Mouse (Mus musculus) G1E (cell line): ENCODE results near the gene Hmx3.

Source experiments
- CTCF ChIP-seq: IDR thresholded peaks from 2 replicates; pipeline ENCODE4 v1.5.1; 2012; ENCODE audit warnings: low read depth, low read length, inconsistent platforms, mixed read lengths
- GATA1 ChIP-seq: IDR thresholded peaks from 2 replicates; pipeline ENCODE4 v1.6.1; 2012; ENCODE audit warnings: borderline replicate concordance, low read length, inconsistent platforms, mixed read lengths
- GATA2 ChIP-seq: IDR thresholded peaks from 2 replicates; pipeline ENCODE4 v1.6.1; 2012; ENCODE audit warnings: low read depth, low read length, inconsistent platforms, borderline replicate concordance
- POLR2AphosphoS5 ChIP-seq: IDR thresholded peaks from 2 replicates; pipeline ENCODE4 v1.6.1; 2012; ENCODE audit warnings: low read depth, low read length, inconsistent platforms; ENCODE audit not compliant: insufficient replicate concordance
- TAL1 ChIP-seq: conservative IDR thresholded peaks from 2 replicates; pipeline ENCODE4 v1.6.1; 2012; ENCODE audit warnings: low read depth, low read length, inconsistent platforms, mixed read lengths

- no peak for TF ChIP-seq CTCF
- no peak for TF ChIP-seq TAL1
- TF ChIP-seq GATA1 = no peak
- TF ChIP-seq POLR2AphosphoS5 = no peak
- no peak for TF ChIP-seq GATA2
These were observed 3.2 kb downstream of the Hmx3 start for GRCm38 (mm10) chr7:131545701-131546385.
